Mouse (Mus musculus): ENCODE measurements around the gene Mkrn2. TPM values are rescaled to one million over a fixed set of nuclear protein-coding genes. Genes with fewer than 3 reads are reported as not detected.

Mkrn2 gene
- total and polyA plus RNA-seq, 3 experiments, result 13.1 to 38.1 TPM; not detected in 1

GRCm38 (mm10) chr6:115584176-115584575, 17.5 kb upstream of the Mkrn2 start:
- Histone ChIP-seq H3K9ac (ENCODE audit: control insufficient read depth, low read depth, low read length, poor library complexity, severe bottlenecking) (peak overlapping the region; percentile 48), H3K27me3 (ENCODE audit: control insufficient read depth in 1 of 2, insufficient read depth in 2 of 2, low read length in 2 of 2) (no peaks in the 10 kb centered on the region), H3K9me3 (replicated peaks; ENCODE audit: insufficient read depth, low read length) (no peaks in the 10 kb centered on the region), H3K79me2 (ENCODE audit: control insufficient read depth, insufficient read depth, low read length, poor library complexity) (no peaks in the 10 kb centered on the region), H3K36me3 (ENCODE audit: control insufficient read depth in 1 of 2, insufficient read depth in 2 of 2, low read length in 2 of 2) (peaks cover 0 to 6% of the 10 kb centered on the region in 2 experiments; a peak in 2 of 4 replicates), H3K27ac (ENCODE audit: control insufficient read depth, low read depth, low read length) (peak overlapping the region; percentile 20), H3K4me3 (ENCODE audit: control insufficient read depth in 1 of 2, insufficient read depth in 1 of 2, low read depth in 2 of 2, low read length in 2 of 2) (peak overlapping the region; percentile 34 to 45; a peak in 3 of 4 replicates), H3K4me1 (ENCODE audit: control insufficient read depth in 1 of 2, insufficient read depth in 2 of 2, low read length in 2 of 2) (peaks cover 0 to 15% of the 10 kb centered on the region in 2 experiments; a peak in 3 of 4 replicates)
- DNase-seq (ENCODE audit: low read depth, low spot score), result peak; percentile 65
- TF ChIP-seq RAD21 (IDR thresholded peaks at IDR 0.05; ENCODE audit: low read depth, low read length) (peak; percentile 45), MYC (IDR thresholded peaks at IDR 0.05; ENCODE audit: low read depth, low read length) (peak; percentile 89; the same call in 1 of the 2 replicates), ZC3H11A (IDR thresholded peaks at IDR 0.05; ENCODE audit: low read depth, low read length) (no peak), CTCF (IDR thresholded peaks at IDR 0.05 in 2 of 3, conservative IDR thresholded peaks at IDR 0.05 in 1 of 3; ENCODE audit: control insufficient read depth in 1 of 3, insufficient read depth in 1 of 3, low read depth in 2 of 3, low read length in 3 of 3, poor library complexity in 1 of 3, severe bottlenecking in 1 of 3) (peak; percentile 34 to 65 (median 62)), MYB (IDR thresholded peaks at IDR 0.05; ENCODE audit: low read depth, low read length) (no peak), SMC3 (IDR thresholded peaks at IDR 0.05; ENCODE audit: low read depth, low read length) (peak; percentile 61), E2F4 (IDR thresholded peaks at IDR 0.05; ENCODE audit: borderline replicate concordance, low read depth, low read length) (no peak)

- H3K36me3 ChIP-seq (ENCODE audit: control insufficient read depth in 1 of 2, insufficient read depth in 2 of 2, low read length in 2 of 2), result peaks cover 0 to 6% of the 10 kb centered on the region in 2 experiments; a peak in 2 of 4 replicates
- H3K27ac ChIP-seq (ENCODE audit: control insufficient read depth, low read depth, low read length), result no peak overlapping the region
- no peaks in the 10 kb centered on the region for H3K79me2 ChIP-seq (ENCODE audit: control insufficient read depth, insufficient read depth, low read length, poor library complexity)
- no peak overlapping the region for H3K4me3 ChIP-seq (ENCODE audit: control insufficient read depth in 1 of 2, insufficient read depth in 1 of 2, low read depth in 2 of 2, low read length in 2 of 2)
- no peak for TF ChIP-seq SMC3 (IDR thresholded peaks at IDR 0.05; ENCODE audit: low read depth, low read length)
- no peak for TF ChIP-seq MAX (IDR thresholded peaks at IDR 0.05; ENCODE audit: low read length)
- TF ChIP-seq KAT2A (conservative IDR thresholded peaks at IDR 0.05; ENCODE audit: low read depth, low read length), result no peak
- no peak for TF ChIP-seq CHD1 (IDR thresholded peaks at IDR 0.05; ENCODE audit: low read depth, low read length)
- no peak for TF ChIP-seq TBP (IDR thresholded peaks at IDR 0.05; ENCODE audit: low read depth, low read length)
- no peak for TF ChIP-seq NELFE (IDR thresholded peaks at IDR 0.05; ENCODE audit: low read depth, low read length)
- TF ChIP-seq GABPA (IDR thresholded peaks at IDR 0.05; ENCODE audit: low read depth, low read length), result no peak
- no peak for TF ChIP-seq SIN3A (IDR thresholded peaks at IDR 0.05; ENCODE audit: low read length)
- no peak for DNase-seq (ENCODE audit: low read depth, low spot score)
- H3K9me3 ChIP-seq (replicated peaks; ENCODE audit: insufficient read depth, low read length), result no peaks in the 10 kb centered on the region
- H3K9ac ChIP-seq (ENCODE audit: control insufficient read depth, low read depth, low read length, poor library complexity, severe bottlenecking), result no peak overlapping the region
- H3K27me3 ChIP-seq (ENCODE audit: control insufficient read depth in 1 of 2, insufficient read depth in 2 of 2, low read length in 2 of 2), result no peaks in the 10 kb centered on the region
- H3K4me1 ChIP-seq (ENCODE audit: control insufficient read depth in 1 of 2, insufficient read depth in 2 of 2, low read length in 2 of 2), result peaks cover 0 to 15% of the 10 kb centered on the region in 2 experiments; a peak in 3 of 4 replicates
Measured at GRCm38 (mm10) chr6:115586321-115586720, 15.4 kb upstream of the Mkrn2 start.

DNA sequence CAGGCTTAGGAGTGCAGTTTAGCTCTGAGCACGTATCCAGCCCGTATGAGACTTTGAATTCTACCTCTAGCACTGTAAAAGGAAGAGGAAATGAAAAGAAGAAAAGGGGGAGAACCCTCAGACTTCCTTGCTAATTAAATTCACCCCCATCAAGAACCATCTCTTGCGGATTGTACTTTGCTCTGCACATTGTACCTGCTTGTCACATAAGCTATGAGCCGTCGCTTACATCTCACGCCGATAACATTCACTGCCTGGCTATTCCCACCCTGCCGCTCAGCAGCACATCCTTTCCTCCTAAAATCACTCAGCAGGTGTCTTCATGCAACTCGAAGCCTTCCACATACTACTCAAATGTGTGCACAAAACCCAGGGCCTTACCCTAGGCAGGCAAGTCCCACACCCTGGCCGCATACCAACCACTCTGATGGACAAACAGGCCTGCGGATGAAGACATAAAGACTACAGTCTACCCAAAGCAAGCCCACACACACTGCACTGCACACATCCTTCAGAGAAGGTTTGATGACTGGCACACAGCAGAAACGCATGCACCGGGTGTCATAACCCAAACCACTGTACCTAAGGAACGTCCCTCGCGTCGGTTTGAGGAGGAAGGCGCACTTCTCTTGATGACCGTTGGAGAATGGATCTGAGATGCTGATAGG, 9.9 kb upstream of the Mkrn2 start:
- TF ChIP-seq E2F4 (IDR thresholded peaks at IDR 0.05; ENCODE audit: borderline replicate concordance, low read depth, low read length), result no peak
- no peak for TF ChIP-seq MYC (IDR thresholded peaks at IDR 0.05; ENCODE audit: low read depth, low read length)
- TF ChIP-seq MAFK (IDR thresholded peaks at IDR 0.05; ENCODE audit: borderline replicate concordance, low read depth, low read length), result no peak
- Histone ChIP-seq H3K4me3 (ENCODE audit: control insufficient read depth in 1 of 2, insufficient read depth in 1 of 2, low read depth in 2 of 2, low read length in 2 of 2) (no peak overlapping the region), H3K79me2 (ENCODE audit: control insufficient read depth, insufficient read depth, low read length, poor library complexity) (no peaks in the 10 kb centered on the region), H3K27me3 (ENCODE audit: control insufficient read depth in 1 of 2, insufficient read depth in 2 of 2, low read length in 2 of 2) (no peaks in the 10 kb centered on the region), H3K9me3 (replicated peaks; ENCODE audit: insufficient read depth, low read length) (no peaks in the 10 kb centered on the region), H3K9ac (ENCODE audit: control insufficient read depth, low read depth, low read length, poor library complexity, severe bottlenecking) (no peak overlapping the region), H3K4me1 (ENCODE audit: control insufficient read depth in 1 of 2, insufficient read depth in 2 of 2, low read length in 2 of 2) (peaks cover 0 to 4% of the 10 kb centered on the region in 2 experiments; a peak in 1 of 4 replicates), H3K36me3 (ENCODE audit: control insufficient read depth in 1 of 2, insufficient read depth in 2 of 2, low read length in 2 of 2) (peaks cover 0 to 2% of the 10 kb centered on the region in 2 experiments; a peak in 1 of 4 replicates), H3K27ac (ENCODE audit: control insufficient read depth, low read depth, low read length) (no peak overlapping the region)
- no peak for DNase-seq (ENCODE audit: low read depth, low spot score)

Measured in MEL (cell line).